Mouse (Mus musculus) gonadal fat pad, adult 2 months (tissue): ENCODE measurements at regions not wholly inside any gene's neighbourhood (a gene's known extent, or its start where the extent isn't known, plus 50 kb on each side); places are given as distances from the start of the nearest gene placed in this dataset.

ENCODE experiments used
- DNase-seq: peaks from one replicate; pipeline ENCODE4 v3.0.0-alpha.2; 2012; ENCODE audit warnings: low read depth

GRCm38 (mm10) chr17:4786524-4786923 is 207.6 kb upstream of the Arid1b start:
- no peak for DNase-seq

- no peak for DNase-seq
Observed at GRCm38 (mm10) chr17:4791873-4792272, 202.3 kb upstream of the Arid1b start.

GRCm38 (mm10) chr17:4796241-4796640 is 197.9 kb upstream of the Arid1b start:
- no peak for DNase-seq

GRCm38 (mm10) chr17:4804013-4804412 is 190.1 kb upstream of the Arid1b start:
- DNase-seq, result no peak

- no peak for DNase-seq
Observed at GRCm38 (mm10) chr17:4806051-4806450, 188.1 kb upstream of the Arid1b start.

- DNase-seq, result peak; percentile 52
Observed at GRCm38 (mm10) chr17:4808926-4809325, 185.2 kb upstream of the Arid1b start.

- DNase-seq, result no peak
Observed at GRCm38 (mm10) chr17:4813232-4813631, 180.9 kb upstream of the Arid1b start.

GRCm38 (mm10) chr17:4813666-4814065 is 180.5 kb upstream of the Arid1b start:
- DNase-seq, result no peak

GRCm38 (mm10) chr17:4825221-4825895 is 168.8 kb upstream of the Arid1b start:
- no peak for DNase-seq

GRCm38 (mm10) chr17:4834065-4834464 is 160.1 kb upstream of the Arid1b start:
- DNase-seq, result peak; percentile 75

GRCm38 (mm10) chr17:4834571-4834970 is 159.6 kb upstream of the Arid1b start:
- no peak for DNase-seq

- no peak for DNase-seq
Observed at GRCm38 (mm10) chr17:4835065-4835705, 158.9 kb upstream of the Arid1b start.

GRCm38 (mm10) chr17:4840123-4840522 is 154.0 kb upstream of the Arid1b start:
- DNase-seq, result peak; percentile 90

- no peak for DNase-seq
Observed at GRCm38 (mm10) chr17:4858304-4858703, 135.8 kb upstream of the Arid1b start.

- DNase-seq, result peak; percentile 75
Observed at GRCm38 (mm10) chr17:4864901-4865300, 129.2 kb upstream of the Arid1b start.

- peak; percentile 42 for DNase-seq
Observed at GRCm38 (mm10) chr17:4865621-4866020, 128.5 kb upstream of the Arid1b start.

GRCm38 (mm10) chr17:4866026-4866896 is 127.9 kb upstream of the Arid1b start:
- peak; percentile 77 for DNase-seq

- DNase-seq, result peak; percentile 66
Observed at GRCm38 (mm10) chr17:4867083-4867482, 127.0 kb upstream of the Arid1b start.

GRCm38 (mm10) chr17:4867754-4868445 is 126.2 kb upstream of the Arid1b start:
- DNase-seq, result no peak

- peak; percentile 80 for DNase-seq
Observed at GRCm38 (mm10) chr17:4868446-4868825, 125.7 kb upstream of the Arid1b start.

- DNase-seq, result peak; percentile 95
Observed at GRCm38 (mm10) chr17:4868861-4869260, 125.3 kb upstream of the Arid1b start.

- DNase-seq, result no peak
Observed at GRCm38 (mm10) chr17:4871267-4871666, 122.9 kb upstream of the Arid1b start.
